Mouse (Mus musculus): ENCODE data around the gene Nxpe4.

Nxpe4 gene

GRCm38 (mm10) chr9:48315825-48316224 is 154.0 kb downstream of the Nxpe4 start:
- no peak for DNase-seq (ENCODE audit: low read depth in 2 of 2, low spot score in 2 of 2)

- DNase-seq (ENCODE audit: low read depth in 2 of 2, low spot score in 2 of 2) = no peak
Measured at GRCm38 (mm10) chr9:48326338-48326737, 164.5 kb downstream of the Nxpe4 start.

- no peak for DNase-seq (ENCODE audit: low read depth in 2 of 2, low spot score in 2 of 2)
Measured at GRCm38 (mm10) chr9:48329597-48329996, 167.8 kb downstream of the Nxpe4 start.

GRCm38 (mm10) chr9:48338783-48339455 is 177.1 kb downstream of the Nxpe4 start:
- no peak for DNase-seq (ENCODE audit: low read depth in 2 of 2, low spot score in 2 of 2)

GRCm38 (mm10) chr9:48339563-48339962 is 177.7 kb downstream of the Nxpe4 start:
- no peak for DNase-seq (ENCODE audit: low read depth in 2 of 2, low spot score in 2 of 2)

- DNase-seq (ENCODE audit: low read depth in 2 of 2, low spot score in 2 of 2) = no peak
Measured at GRCm38 (mm10) chr9:48340708-48341380, 179.0 kb downstream of the Nxpe4 start.

GRCm38 (mm10) chr9:48345456-48345855 is 183.6 kb downstream of the Nxpe4 start:
- no peak for DNase-seq (ENCODE audit: low read depth in 2 of 2, low spot score in 2 of 2)

- DNase-seq (ENCODE audit: low read depth in 2 of 2, low spot score in 2 of 2) = no peak
Measured at GRCm38 (mm10) chr9:48345866-48346265, 184.0 kb downstream of the Nxpe4 start.

GRCm38 (mm10) chr9:48353148-48353698 is 191.4 kb downstream of the Nxpe4 start, which contains the start of gene Nxpe2:
TSS of gene Nxpe2 (minus strand) at chr9:48353454.
- DNase-seq (ENCODE audit: low read depth in 2 of 2, low spot score in 2 of 2) = no peak

GRCm38 (mm10) chr9:48354122-48354521 is 192.3 kb downstream of the Nxpe4 start:
- DNase-seq (ENCODE audit: low read depth in 2 of 2, low spot score in 2 of 2) = no peak

GRCm38 (mm10) chr9:48354793-48355192 is 193.0 kb downstream of the Nxpe4 start:
- peak; percentile 15 to 61 for DNase-seq (ENCODE audit: low read depth in 2 of 2, low spot score in 2 of 2)

GRCm38 (mm10) chr9:48357097-48357496 is 195.3 kb downstream of the Nxpe4 start:
- DNase-seq (ENCODE audit: low read depth in 2 of 2, low spot score in 2 of 2) = no peak

- DNase-seq (ENCODE audit: low read depth in 2 of 2, low spot score in 2 of 2) = no peak
Measured at GRCm38 (mm10) chr9:48360826-48361225, 199.0 kb downstream of the Nxpe4 start.

- DNase-seq (ENCODE audit: low read depth in 2 of 2, low spot score in 2 of 2) = no peak
Measured at GRCm38 (mm10) chr9:48361815-48362631, 200.2 kb downstream of the Nxpe4 start.

- no peak for DNase-seq (ENCODE audit: low read depth in 2 of 2, low spot score in 2 of 2)
Measured at GRCm38 (mm10) chr9:48362743-48363142, 200.9 kb downstream of the Nxpe4 start.

- no peak for DNase-seq (ENCODE audit: low read depth in 2 of 2, low spot score in 2 of 2)
Measured at GRCm38 (mm10) chr9:48373232-48373878, 211.5 kb downstream of the Nxpe4 start.

- no peak for DNase-seq (ENCODE audit: low read depth in 2 of 2, low spot score in 2 of 2)
Measured at GRCm38 (mm10) chr9:48374357-48374756, 212.5 kb downstream of the Nxpe4 start.

- DNase-seq (ENCODE audit: low read depth in 2 of 2, low spot score in 2 of 2) = no peak
Measured at GRCm38 (mm10) chr9:48388451-48388850, 226.6 kb downstream of the Nxpe4 start.

- DNase-seq (ENCODE audit: low read depth in 2 of 2, low spot score in 2 of 2) = peak; percentile 14 to 29
Measured at GRCm38 (mm10) chr9:48389983-48390382, 228.2 kb downstream of the Nxpe4 start.

GRCm38 (mm10) chr9:48403590-48404209 is 241.9 kb downstream of the Nxpe4 start:
- no peak for DNase-seq (ENCODE audit: low read depth in 2 of 2, low spot score in 2 of 2)

GRCm38 (mm10) chr9:48404687-48405086 is 242.9 kb downstream of the Nxpe4 start:
- no peak for DNase-seq (ENCODE audit: low read depth in 2 of 2, low spot score in 2 of 2)
